Mouse (Mus musculus): ENCODE measurements around the gene Fsip1. TPM values are rescaled to one million over a fixed set of nuclear protein-coding genes. Genes with fewer than 3 reads are reported as not detected.

The Fsip1 gene
- total RNA-seq, 2 experiments from 2014 or later = 0.68 to 1.2 TPM

DNA sequence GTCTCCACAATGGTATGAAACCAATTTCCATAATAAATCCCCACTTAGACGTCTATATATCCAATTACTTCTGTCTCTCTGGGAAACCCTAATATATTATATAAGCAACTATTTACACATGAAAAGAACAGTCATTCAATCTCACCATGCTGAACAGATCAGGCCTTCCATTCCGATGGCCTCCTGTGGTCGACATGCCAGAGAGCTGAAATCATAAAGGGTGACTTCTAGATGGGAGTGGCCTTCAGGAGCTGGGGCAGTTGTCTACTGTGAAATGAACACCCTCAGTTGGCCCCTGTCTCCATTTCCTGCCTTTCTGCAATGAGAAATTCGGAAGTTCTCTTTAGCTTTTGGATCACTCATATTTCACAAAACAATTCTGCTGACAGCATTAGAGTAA lies 154.6 kb downstream of the Fsip1 start:
- DNase-seq (ENCODE audit: low spot score in 2 of 2) = no peak

DNA sequence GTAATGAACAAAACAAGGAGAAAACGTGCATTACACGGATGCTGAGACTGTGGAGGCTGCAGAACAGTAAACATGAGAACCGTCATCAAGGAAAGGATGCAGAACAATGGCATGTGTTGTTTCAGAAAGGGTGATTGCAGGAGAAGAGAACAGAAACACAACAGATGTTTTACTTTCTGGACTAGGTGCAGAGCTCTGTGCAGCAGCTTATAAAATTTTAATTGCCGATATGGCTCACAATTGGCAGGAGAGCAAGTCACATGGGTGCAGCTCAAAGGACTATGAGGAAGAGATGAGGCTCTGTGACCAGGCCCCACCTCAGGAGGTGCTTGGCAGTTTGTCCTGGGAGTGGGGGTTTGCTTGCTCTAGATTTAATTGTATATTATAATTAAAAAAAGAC lies 157.7 kb downstream of the Fsip1 start:
- DNase-seq (ENCODE audit: low spot score in 2 of 2) = no peak

DNA sequence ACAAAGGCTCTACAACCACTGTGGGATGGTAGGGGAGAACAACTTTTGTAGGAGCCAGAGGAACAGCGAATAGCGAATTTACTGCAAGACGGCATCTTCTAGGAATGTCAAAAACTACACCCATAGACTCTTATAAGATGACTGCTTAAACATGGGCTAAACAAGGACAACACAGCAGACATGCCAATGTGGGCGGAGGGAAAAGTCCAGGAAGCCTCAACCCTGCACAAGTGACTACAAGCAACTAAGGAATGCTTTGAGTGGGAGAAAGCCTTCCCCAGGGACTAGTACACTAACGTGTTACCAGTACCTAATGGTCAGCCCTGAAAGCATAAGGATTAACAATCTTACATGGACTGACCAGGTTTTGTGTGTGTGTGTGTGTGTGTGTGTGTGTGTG lies 165.5 kb downstream of the Fsip1 start:
- DNase-seq (ENCODE audit: low spot score in 2 of 2) = no peak

DNA sequence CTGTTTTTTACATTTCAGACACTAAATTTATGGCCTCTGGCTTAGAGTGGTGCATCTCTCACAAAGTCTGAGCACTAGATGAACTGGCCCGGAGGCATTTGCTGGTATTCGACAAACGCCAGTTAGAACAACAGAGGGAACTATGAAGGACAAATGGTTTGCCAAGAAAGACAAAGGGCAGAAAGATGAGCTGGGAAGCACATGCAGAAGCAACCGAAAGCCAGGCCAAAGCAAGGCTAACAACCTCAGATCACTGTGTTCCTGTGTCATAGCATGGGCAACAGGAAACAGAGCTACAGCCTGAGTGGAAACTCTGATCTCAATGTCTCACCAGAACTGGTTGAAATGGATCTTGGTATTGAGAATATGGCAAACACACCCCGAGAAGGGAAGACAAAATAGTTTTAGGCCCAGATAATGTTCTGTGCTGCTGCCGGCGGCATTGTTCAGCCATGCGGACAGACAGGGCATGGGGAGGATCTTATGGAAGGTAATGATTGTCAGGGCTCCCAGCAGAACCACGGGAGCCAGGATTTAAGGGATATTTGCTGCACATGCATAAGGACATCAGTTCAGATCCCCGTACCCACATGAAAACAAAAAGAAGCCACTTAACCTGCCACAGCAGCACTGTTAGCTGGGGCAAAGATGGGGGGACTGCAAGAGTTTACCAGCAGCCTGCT lies 169.6 kb downstream of the Fsip1 start:
- no peak for DNase-seq (ENCODE audit: low spot score in 2 of 2)

DNA sequence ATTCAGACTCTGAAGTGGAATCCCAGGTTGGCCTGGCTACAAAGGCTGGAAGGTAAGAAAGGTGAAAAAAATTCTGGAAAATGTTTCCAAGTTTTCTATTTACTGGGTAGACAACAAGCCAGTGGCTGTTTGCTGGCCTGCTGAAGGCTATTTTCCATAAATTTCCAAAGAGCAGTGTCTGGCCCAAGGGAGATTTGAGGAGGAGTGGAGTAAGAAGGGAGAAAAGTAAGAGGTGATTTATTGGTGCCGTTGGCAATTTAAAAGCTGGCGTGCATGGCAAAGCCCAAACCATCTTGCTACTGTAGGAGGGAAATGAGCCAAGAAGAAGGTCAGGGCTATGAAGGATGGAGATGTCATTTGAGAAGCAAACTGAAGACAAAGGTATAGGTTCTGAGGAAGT lies 171.1 kb downstream of the Fsip1 start:
- no peak for DNase-seq (ENCODE audit: low spot score in 2 of 2)

DNA sequence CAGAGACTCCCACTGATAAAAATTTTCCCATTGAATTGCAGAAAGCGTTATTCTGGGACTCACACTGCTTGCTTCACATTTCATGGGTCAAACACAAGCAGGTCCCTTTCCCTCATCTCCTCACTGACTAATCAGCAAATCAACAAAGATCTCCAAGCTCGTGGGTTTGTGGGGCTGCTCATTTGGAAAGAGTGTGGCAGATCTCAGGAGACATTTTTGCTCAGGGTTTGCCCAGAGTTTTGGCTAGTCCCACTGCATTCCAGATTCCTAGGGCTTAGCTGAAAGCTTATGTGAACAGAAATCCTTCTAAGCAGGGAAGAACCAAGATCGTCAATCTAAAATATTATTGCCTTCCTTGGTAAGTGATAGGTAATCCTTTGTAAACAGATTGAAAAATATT lies 172.1 kb downstream of the Fsip1 start:
- DNase-seq (ENCODE audit: low spot score in 2 of 2) = no peak

DNA sequence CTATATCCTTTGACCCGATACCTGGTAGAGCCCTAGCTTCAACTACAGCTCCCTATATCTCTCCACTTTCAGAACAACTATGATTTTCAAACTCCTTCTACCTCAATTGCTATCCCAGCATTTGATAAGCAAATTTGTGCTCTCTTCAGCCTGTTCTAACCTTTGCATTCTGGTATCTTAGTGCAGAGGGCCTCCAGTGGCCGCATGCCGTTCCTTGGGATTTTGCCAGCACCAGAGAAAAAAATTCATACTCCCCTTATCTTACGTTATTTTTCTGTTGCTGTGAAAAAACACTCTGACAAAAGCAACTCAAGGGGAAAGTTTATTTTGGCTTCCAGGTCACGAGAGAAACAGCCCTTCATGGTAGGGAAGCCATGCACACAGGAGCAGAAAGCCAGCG lies 173.1 kb downstream of the Fsip1 start:
- no peak for DNase-seq (ENCODE audit: low spot score in 2 of 2)

DNA sequence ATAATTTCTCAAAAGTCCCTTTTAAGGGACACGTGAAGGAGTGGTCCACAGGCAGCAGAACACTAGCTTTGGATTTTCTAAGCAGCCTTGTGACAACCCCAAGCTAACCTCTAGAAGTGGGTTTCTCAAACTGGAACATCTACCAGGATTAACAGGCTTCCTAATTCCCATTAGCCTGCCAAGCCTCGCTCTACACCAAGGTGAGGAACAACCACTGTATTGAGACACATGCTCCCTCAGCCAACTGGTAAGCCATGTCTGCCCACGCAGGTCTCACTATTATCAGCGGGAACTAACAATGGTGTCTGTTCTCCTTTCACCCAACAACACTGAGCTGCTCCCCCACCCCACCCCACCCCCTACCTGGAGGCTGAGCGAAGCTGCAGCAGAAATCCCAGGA lies 175.2 kb downstream of the Fsip1 start:
- DNase-seq (ENCODE audit: low spot score in 2 of 2) = no peak

Small RNAs within 50 kb of the gene (microRNA-seq; reads per million reads assigned to microRNA genes)
- gene Gm22800 = 0 reads per million in 2 experiments

Other genes starting within 250 kb of the Fsip1 start
- 1 to 10 TPM; 1.7 to 2.0 TPM for gene Thbs1, start 145.1 kb downstream of the Fsip1 start, total RNA-seq (2021)
- 10 to 100 TPM; 10.8 to 12.0 TPM for gene Gpr176, start 116.5 kb upstream of the Fsip1 start, total RNA-seq (2021)
- gene Eif2ak4, start 131.7 kb upstream of the Fsip1 start, total RNA-seq (2021) = 10 to 100 TPM; 20.7 to 22.1 TPM
- gene Srp14, start 222.7 kb upstream of the Fsip1 start, total RNA-seq (2021) = 100 to 1,000 TPM; 184 to 191 TPM